ENCODE assay signal across 8 mouse cellular contexts in the genomic region with DNA sequence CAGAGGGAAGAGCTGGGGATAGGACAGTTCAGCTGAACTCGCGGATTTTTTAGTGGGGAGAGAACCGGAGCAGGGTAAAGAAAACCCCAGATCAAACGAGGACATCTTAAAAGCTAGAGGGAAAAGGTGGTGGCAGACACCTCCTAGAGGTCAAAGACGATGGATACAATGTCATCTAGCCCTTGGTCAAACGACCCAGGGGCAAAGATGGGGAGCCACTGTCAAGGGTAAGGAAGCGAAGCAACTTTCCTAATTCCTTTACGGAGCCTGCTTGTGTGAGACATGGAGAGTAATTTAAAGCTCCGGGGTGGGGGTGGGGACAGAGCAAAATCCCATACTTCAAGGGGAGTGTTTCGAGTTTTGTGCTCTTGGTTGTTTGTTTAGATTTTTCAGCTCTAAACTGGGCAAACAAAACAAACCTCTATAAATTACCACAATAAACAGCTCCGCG. TPM values are rescaled to one million over a fixed set of nuclear protein-coding genes. Genes with fewer than 3 reads are reported as not detected.
DNase-seq lines count a peak whose midpoint lies in the region; ATAC-seq lines count a peak whose summit lies in the region.

No protein-coding gene starts in this region.

- under 1% methylated on average over 12 of the region's 12 CpGs for WGBS in kidney, embryonic 14.5 days

- ATAC-seq in kidney, embryonic 14.5 days (ENCODE audit: low FRiP score, low TSS enrichment), result peak; percentile 32

- no peaks in the 10 kb centered on the region for H3K36me3 ChIP-seq in kidney, embryonic 14.5 days (ENCODE audit: control insufficient read depth, insufficient read depth, low read length)

- no peaks in the 10 kb centered on the region for H3K9me3 ChIP-seq in kidney, embryonic 14.5 days (ENCODE audit: control insufficient read depth, low read length)

- peak overlapping the region; percentile 64 for H3K9ac ChIP-seq in kidney, embryonic 14.5 days (ENCODE audit: low read depth, low read length)

- H3K4me2 ChIP-seq in kidney, embryonic 14.5 days (replicated peaks; ENCODE audit: low read depth, low read length), result peak overlapping the region; percentile 82

- H3K27ac ChIP-seq in kidney, embryonic 14.5 days (ENCODE audit: low read depth, low read length), result peak overlapping the region; percentile 100

- peak; percentile 21 for DNase-seq in gastrocnemius, adult 18-20 months (ENCODE audit: low spot score)
- no peak for DNase-seq in gastrocnemius, postnatal 14 days
- peak; percentile 53 for DNase-seq in cerebellum, adult 11-12 months
- peak; percentile 32 for DNase-seq in forelimb bud, embryonic 11.5 days (ENCODE audit: low read depth, low spot score)
- DNase-seq in lung, postnatal 36 days, result peak; percentile 57
- DNase-seq in spleen, postnatal 10 days (ENCODE audit: low spot score in 2 of 2), result peak; percentile 54 to 65
- no peak for DNase-seq in right cerebral cortex, adult 18-20 months

- H3K27me3 ChIP-seq in kidney, embryonic 14.5 days (ENCODE audit: control insufficient read depth, insufficient read depth, low read length), result no peaks in the 10 kb centered on the region

- peaks cover 24% of the 10 kb centered on the region for H3K4me1 ChIP-seq in kidney, embryonic 14.5 days (ENCODE audit: control insufficient read depth, insufficient read depth, low read length)

- peak overlapping the region; percentile 65 for H3K4me3 ChIP-seq in kidney, embryonic 14.5 days (ENCODE audit: low read length)

- intact Hi-C loops in gastrocnemius, postnatal 14 days (cut with DNase I; ENCODE audit: low total_unique reads), result no loop called here

RNA-seq across cellular contexts. Expression of a gene that starts 0.3 kb away (rescaled TPM):
- 10 to 100 TPM; 27.8 to 31.6 TPM for total RNA-seq in gastrocnemius, adult 18-20 months (2021)
- 10 to 100 TPM; 26.4 to 27.7 TPM for total RNA-seq in gastrocnemius, postnatal 14 days (2021)
- 65.0 and 70.9 TPM in 2 replicates for polyA plus RNA-seq in kidney, embryonic 14.5 days (2014; fragmentation: Nextera tagmentation; extraction: Ambion mirVana)

RNA-seq across cellular contexts. Expression of a gene that starts 0.4 kb away (rescaled TPM):
- total RNA-seq in gastrocnemius, adult 18-20 months (2021), result 1 to 10 TPM in 1 of 2 experiments, under 1 TPM in 1; 0.62 to 1.8 TPM
- total RNA-seq in gastrocnemius, postnatal 14 days (2021), result 1 to 10 TPM; 3.4 to 7.1 TPM
- polyA plus RNA-seq in kidney, embryonic 14.5 days (2014; fragmentation: Nextera tagmentation; extraction: Ambion mirVana), result 2.2 and 2.4 TPM in 2 replicates

RNA-seq across cellular contexts. Expression of a gene that starts 1.5 kb away (rescaled TPM):
- total RNA-seq in gastrocnemius, adult 18-20 months (2021), result 10 to 100 TPM in 1 of 2 experiments, 1 to 10 TPM in 1; 6.7 to 12.5 TPM
- total RNA-seq in gastrocnemius, postnatal 14 days (2021), result 10 to 100 TPM; 33.7 to 41.7 TPM
- polyA plus RNA-seq in kidney, embryonic 14.5 days (2014; fragmentation: Nextera tagmentation; extraction: Ambion mirVana), result 11.3 and 17.1 TPM in 2 replicates

RNA-seq across cellular contexts. Expression of a gene that starts 1.7 kb away (rescaled TPM):
- total RNA-seq in gastrocnemius, adult 18-20 months (2021), result 1 to 10 TPM; 4.2 to 6.2 TPM
- 1 to 10 TPM; 4.3 to 4.4 TPM for total RNA-seq in gastrocnemius, postnatal 14 days (2021)
- polyA plus RNA-seq in kidney, embryonic 14.5 days (2014; fragmentation: Nextera tagmentation; extraction: Ambion mirVana), result 9.2 and 13.1 TPM in 2 replicates

RNA-seq across cellular contexts. Expression of a gene that starts 19.7 kb away (rescaled TPM):
- 1 to 10 TPM; 4.7 to 4.9 TPM for total RNA-seq in gastrocnemius, adult 18-20 months (2021)
- total RNA-seq in gastrocnemius, postnatal 14 days (2021), result 10 to 100 TPM; 30.3 to 31.5 TPM
- polyA plus RNA-seq in kidney, embryonic 14.5 days (2014; fragmentation: Nextera tagmentation; extraction: Ambion mirVana), result 5.4 and 6.9 TPM in 2 replicates

Comparison
In these comparisons a context has a peak if more than half of its experiments do, and no peak if none do; other contexts are left out.
1. DNase-seq: peak in gastrocnemius, adult 18-20 months (single experiment), cerebellum, adult 11-12 months (single experiment), forelimb bud, embryonic 11.5 days (single experiment), lung, postnatal 36 days (single experiment) and spleen, postnatal 10 days (2 of 2); none in gastrocnemius, postnatal 14 days (single experiment) and right cerebral cortex, adult 18-20 months (single experiment).